Mouse (Mus musculus) adrenal gland, adult 18-20 months (tissue): Measurements from ENCODE around the gene Aspa. TPM values are rescaled to one million over a fixed set of nuclear protein-coding genes. Genes with fewer than 3 reads are reported as not detected.

Experiments used
- DNase-seq, 2 experiments: peaks; one replicate each; pipeline ENCODE4 v3.0.0; 2021 to 2022; ENCODE audit warnings: low spot score in 2 of 2
- total RNA-seq, 2 experiments: library from RNA; stranded (reverse); gene quantifications; 1 replicate in 1 of 2; 2 replicates in 1 of 2; pipeline ENCODE4 v1.2.3; 2021

Aspa gene
- total RNA-seq, 2 experiments from 2014 or later = 9.9 to 26.6 TPM

DNA sequence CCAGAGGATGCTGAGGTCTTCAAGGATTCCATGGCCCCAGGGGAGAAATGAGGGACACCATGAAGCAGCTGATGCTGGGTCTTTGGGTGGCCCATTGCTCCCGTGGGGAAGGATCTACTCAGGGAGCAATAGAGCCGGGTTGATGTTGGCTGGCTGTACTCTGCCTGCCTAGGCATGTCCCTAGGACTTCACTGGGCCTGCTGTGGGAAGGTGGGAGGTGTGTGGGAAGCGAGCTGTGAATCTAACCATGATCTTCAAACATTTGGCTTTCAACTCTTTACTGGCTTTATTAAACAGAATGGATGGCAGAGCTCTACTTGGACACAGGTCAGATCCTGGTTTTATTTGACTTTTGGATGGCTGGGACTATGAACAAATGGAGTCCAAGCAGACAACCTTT lies 68.9 kb downstream of the Aspa start:
- DNase-seq = no peak

- no peak for DNase-seq
These were observed 70.7 kb downstream of the Aspa start for GRCm38 (mm10) chr11:73258664-73259063.

- DNase-seq = no peak
These were observed 71.9 kb downstream of the Aspa start for GRCm38 (mm10) chr11:73257362-73257945.

Other genes with a start within 250 kb of the Aspa start
- gene Itgae, start 239.0 kb downstream of the Aspa start, total RNA-seq = 1 to 10 TPM in 1 of 2 experiments, under 1 TPM in 1; 0.33 to 1.1 TPM
- under 1 TPM; 0.13 to 0.46 TPM for gene Haspin, start 191.3 kb downstream of the Aspa start, total RNA-seq
- gene P2rx5, start 169.2 kb downstream of the Aspa start, total RNA-seq = 10 to 100 TPM in 1 of 2 experiments, 1 to 10 TPM in 1; 4.6 to 19.3 TPM
- 10 to 100 TPM; 77.7 to 94.3 TPM for gene Emc6, start 152.6 kb downstream of the Aspa start, total RNA-seq
- gene Tax1bp3, start 152.5 kb downstream of the Aspa start, total RNA-seq = 10 to 100 TPM; 70.0 to 91.8 TPM
- 10 to 100 TPM; 16.5 to 18.8 TPM for gene Ctns, start 130.6 kb downstream of the Aspa start, total RNA-seq
- gene Shpk, start 130.1 kb downstream of the Aspa start, total RNA-seq = 10 to 100 TPM in 1 of 2 experiments, 1 to 10 TPM in 1; 7.1 to 11.7 TPM
- under 1 TPM; 0.27 to 0.80 TPM for gene Trpv1, start 95.3 kb downstream of the Aspa start, total RNA-seq
- under 1 TPM; 0.10 to 0.16 TPM for gene Trpv3, start 62.2 kb downstream of the Aspa start, total RNA-seq
- not detected for gene Gm49340, start 145 bp upstream of the Aspa start, total RNA-seq
- gene Spata22, start 145 bp upstream of the Aspa start, total RNA-seq = 1 to 10 TPM in 1 of 2 experiments, under 1 TPM in 1; 0.96 to 1.0 TPM
- not detected for gene Olfr20, start 21.2 kb upstream of the Aspa start, total RNA-seq
- not detected for gene Olfr376, start 41.6 kb upstream of the Aspa start, total RNA-seq
- gene Olfr1, start 70.0 kb upstream of the Aspa start, total RNA-seq = not detected
- not detected for gene Olfr378, start 98.9 kb upstream of the Aspa start, total RNA-seq
- not detected for gene Olfr380, start 127.9 kb upstream of the Aspa start, total RNA-seq
- not detected for gene Olfr381, start 162.0 kb upstream of the Aspa start, total RNA-seq
- gene Olfr382, start 187.6 kb upstream of the Aspa start, total RNA-seq = not detected